Mouse (Mus musculus) left cerebral cortex, postnatal 10 days (tissue): ENCODE data around the gene Atp4a. TPM values are rescaled to one million over a fixed set of nuclear protein-coding genes. Genes with fewer than 3 reads are reported as not detected.
"Not testable (repeated sequence)": the region's sequence is repeated elsewhere in the genome, so short reads cannot be mapped to it uniquely, and the experiment has no call there.

ENCODE experiments used
- DNase-seq, 2 experiments: peaks; one replicate each; pipeline ENCODE4 v3.0.0; 2021 to 2022; ENCODE audit warnings: low spot score in 2 of 2, mixed read lengths in 1 of 2; ENCODE audit errors: extremely low spot score in 1 of 2
- intact Hi-C: fragments of 180-260 bp; cut with DNase I; formaldehyde crosslinking; loops from one replicate; pipeline ENCODE4 v1.15.1; 2025
- total RNA-seq, 2 experiments: library from RNA; stranded (reverse); gene quantifications; 2 replicates each; pipeline ENCODE4 v1.2.3; 2021

Gene Atp4a
- total RNA-seq, 2 experiments from 2014 or later: 2.5 to 3.2 TPM

GRCm38 (mm10) chr7:30728214-30728613, 16.2 kb downstream of the Atp4a start:
- no peak for DNase-seq
- intact Hi-C loops: loop anchor here (5.0 kb wide), 1 partner anchor 66 kb away; the partner anchor contains the start of gene Haus5

GRCm38 (mm10) chr7:30728739-30729395, 16.9 kb downstream of the Atp4a start:
- intact Hi-C loops: loop anchor here (5.0 kb wide), 1 partner anchor 67 kb away; the partner anchor contains the start of gene Haus5
- DNase-seq: no peak

- intact Hi-C loops: loop anchor here (2.0 to 5.0 kb wide), 2 partner anchors 67 to 127 kb away; partner anchors contain the start of genes Ffar3 and Haus5
- peak; percentile 94 to 97 for DNase-seq
These were observed 17.5 kb downstream of the Atp4a start, which contains the start of gene Tmem147 for GRCm38 (mm10) chr7:30729396-30730063. Tmem147 (minus strand) TSS chr7:30729540.

GRCm38 (mm10) chr7:30730064-30730722, 18.2 kb downstream of the Atp4a start:
- intact Hi-C loops: loop anchor here (2.0 kb wide), 1 partner anchor 127 kb away; the partner anchor contains the start of gene Ffar3
- DNase-seq: not testable (repeated sequence)

- intact Hi-C loops: no loop called here
- no peak for DNase-seq
These were observed 24.2 kb downstream of the Atp4a start for GRCm38 (mm10) chr7:30736211-30736610.

- intact Hi-C loops, DNase-seq: not testable (repeated sequence)
These were observed 30.6 kb downstream of the Atp4a start for GRCm38 (mm10) chr7:30742570-30742969.

- intact Hi-C loops, DNase-seq: not testable (repeated sequence)
These were observed 31.6 kb downstream of the Atp4a start, which contains the start of gene Gapdhs for GRCm38 (mm10) chr7:30743617-30744016. Gapdhs (minus strand) TSS chr7:30743681.

GRCm38 (mm10) chr7:30744022-30744598, 32.1 kb downstream of the Atp4a start:
- intact Hi-C loops: no loop called here
- peak in 1 of 2 experiments; percentile 73 for DNase-seq

- intact Hi-C loops: no loop called here
These were observed 35.7 kb downstream of the Atp4a start for GRCm38 (mm10) chr7:30747525-30748204.

GRCm38 (mm10) chr7:30749824-30750606, 38.0 kb downstream of the Atp4a start:
- DNase-seq: no peak
- intact Hi-C loops: no loop called here

More at GRCm38 (mm10) chr7:30747525-30748204, 35.7 kb downstream of the Atp4a start:
- no peak for DNase-seq

- intact Hi-C loops: no loop called here
These were observed 39.2 kb downstream of the Atp4a start, which contains the start of gene Sbsn for GRCm38 (mm10) chr7:30751086-30751669. Sbsn (plus strand) TSS chr7:30751471.

GRCm38 (mm10) chr7:30757001-30757400, 45.0 kb downstream of the Atp4a start:
- intact Hi-C loops: no loop called here
- no peak for DNase-seq

More at GRCm38 (mm10) chr7:30751086-30751669, 39.2 kb downstream of the Atp4a start, which contains the start of gene Sbsn:
- DNase-seq: no peak

- intact Hi-C loops: no loop called here
- peak in 1 of 2 experiments; percentile 58 for DNase-seq
These were observed 46.8 kb downstream of the Atp4a start for GRCm38 (mm10) chr7:30758853-30759252.

GRCm38 (mm10) chr7:30761769-30762352, 49.9 kb downstream of the Atp4a start:
- intact Hi-C loops: no loop called here
- DNase-seq: no peak

GRCm38 (mm10) chr7:30763456-30763855, 51.4 kb downstream of the Atp4a start, which contains the start of gene Dmkn:
Dmkn (plus strand) TSS chr7:30763756.
- no peak for DNase-seq

GRCm38 (mm10) chr7:30765173-30765572, 53.2 kb downstream of the Atp4a start:
- DNase-seq: no peak
- intact Hi-C loops: no loop called here

More at GRCm38 (mm10) chr7:30763456-30763855, 51.4 kb downstream of the Atp4a start, which contains the start of gene Dmkn:
- intact Hi-C loops: no loop called here

GRCm38 (mm10) chr7:30766408-30766807, 54.4 kb downstream of the Atp4a start:
- no peak for DNase-seq
- intact Hi-C loops: no loop called here
